Mouse (Mus musculus) olfactory bulb, adult 2 months (tissue): Measurements from ENCODE around the gene Hist1h2be. TPM values are rescaled to one million over a fixed set of nuclear protein-coding genes. Genes with fewer than 3 reads are reported as not detected.
"Not testable (repeated sequence)": the region's sequence is repeated elsewhere in the genome, so short reads cannot be mapped to it uniquely, and the experiment has no call there.

ENCODE experiments used
- H3K27ac ChIP-seq: fragments of 200-500 bp; 2 replicates; pipeline ENCODE4 v1.5.1; 2012; ENCODE audit warnings: low read depth, low read length; ENCODE audit not compliant: insufficient read depth
- H3K4me1 ChIP-seq: fragments of 200-500 bp; 2 replicates; pipeline ENCODE4 v1.6.1; 2012; ENCODE audit warnings: low read length; ENCODE audit not compliant: control insufficient read depth, insufficient read depth
- H3K4me3 ChIP-seq: fragments of 200-500 bp; 2 replicates; pipeline ENCODE4 v1.5.1; 2012; ENCODE audit warnings: mild to moderate bottlenecking, low read depth, low read length, moderate library complexity; ENCODE audit not compliant: insufficient read depth
- CTCF ChIP-seq: fragments of 200-500 bp; IDR thresholded peaks from 2 replicates; pipeline ENCODE4 v1.5.1; 2012; ENCODE audit warnings: low read depth, mild to moderate bottlenecking, low read length, moderate library complexity; ENCODE audit not compliant: insufficient read depth
- POLR2A ChIP-seq: fragments of 200-500 bp; IDR thresholded peaks from 2 replicates; pipeline ENCODE4 v1.6.1; 2012; ENCODE audit warnings: mild to moderate bottlenecking, low read depth, low read length, moderate library complexity; ENCODE audit not compliant: insufficient read depth
- WGBS: fragments of 180-500 bp; shearing (Covaris S2); methylation state at CpG from one replicate; pipeline ENCODE4 v1.1.7; 2018; 5-methylcytosine and 5-hydroxymethylcytosine counted together
- polyA plus RNA-seq: library from polyadenylated mRNA; stranded (reverse); fragments of >200 nt; gene quantifications from 2 replicates; pipeline ENCODE4 v1.2.4, GENCODE M21; 2012; ENCODE audit warnings: low replicate concordance; ENCODE audit not compliant: missing spikeins, insufficient read depth, insufficient read length

Gene Hist1h2be
- polyA plus RNA-seq, 1 experiment: not detected

DNA sequence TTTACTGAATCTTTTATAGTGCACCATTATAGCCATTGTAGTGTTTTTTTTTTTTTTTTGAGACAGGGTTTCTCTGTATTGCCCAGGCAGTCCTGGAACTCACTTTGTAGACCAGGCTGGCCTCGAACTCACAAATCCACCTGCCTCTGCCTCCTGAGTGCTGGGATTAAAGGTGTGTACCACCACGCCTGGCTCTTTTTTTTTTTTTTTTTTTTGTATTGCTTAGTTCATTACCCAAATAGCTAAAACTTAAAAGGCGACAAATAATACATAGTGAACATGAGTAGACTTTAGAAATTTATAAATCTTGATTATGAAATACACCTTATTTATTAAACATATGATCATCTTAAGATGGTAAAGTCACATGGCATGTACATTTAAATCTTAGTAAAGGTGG is 79.4 kb downstream of the Hist1h2be start:
- no peak overlapping the region for H3K27ac ChIP-seq
- WGBS: 83% methylated on average over 3 of the region's 3 CpGs
- H3K4me1 ChIP-seq: no peaks in the 10 kb centered on the region
- H3K4me3 ChIP-seq: no peak overlapping the region
- TF ChIP-seq CTCF (no peak), POLR2A (no peak)

DNA sequence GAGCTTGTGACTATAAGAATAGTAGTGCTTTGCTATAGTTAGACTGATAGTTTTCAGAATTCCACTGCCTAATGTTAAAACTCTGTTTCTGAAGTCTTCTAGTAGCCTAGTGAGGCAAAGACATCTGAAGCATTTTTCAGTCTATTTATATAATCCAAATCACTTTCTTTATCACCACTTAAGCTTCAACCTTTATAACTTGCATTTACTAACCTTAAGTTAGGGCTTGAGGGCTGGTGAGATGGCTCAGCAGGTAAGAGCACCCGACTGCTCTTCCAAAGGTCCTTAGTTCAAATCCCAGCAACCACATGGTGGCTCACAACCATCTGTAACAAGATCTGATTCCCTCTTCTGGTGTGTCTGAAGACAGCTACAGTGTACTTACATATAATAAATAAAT is 81.1 kb downstream of the Hist1h2be start:
- not testable (repeated sequence) for H3K4me3 ChIP-seq, H3K27ac ChIP-seq, H3K4me1 ChIP-seq
- 64% methylated on average over 1 of the region's 1 CpGs for WGBS

DNA sequence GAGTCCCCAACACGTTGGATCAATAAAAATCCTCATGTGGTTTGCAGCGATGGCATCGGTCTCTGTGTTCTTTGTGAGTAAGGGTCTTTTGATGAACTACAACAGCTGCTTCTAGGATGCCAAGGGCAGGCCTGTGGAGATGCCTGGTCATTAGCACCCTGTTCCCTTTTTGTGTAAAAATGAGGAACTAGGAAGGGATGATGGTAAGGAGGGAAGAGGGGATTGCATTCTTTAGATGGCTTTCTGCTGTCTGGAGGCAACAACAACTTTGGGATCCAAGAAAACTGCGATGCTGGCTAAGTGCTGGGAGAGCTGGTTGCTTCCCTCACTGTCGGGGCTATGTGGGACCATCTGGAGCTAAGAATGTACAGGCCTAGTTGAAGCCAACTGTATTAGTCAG is 82.7 kb downstream of the Hist1h2be start:
- Histone ChIP-seq H3K27ac (no peak overlapping the region), H3K4me1 (peaks cover 9% of the 10 kb centered on the region; the same call in 1 of the 2 replicates), H3K4me3 (no peak overlapping the region)
- WGBS: 69% methylated on average over 5 of the region's 5 CpGs
- no peak for TF ChIP-seq CTCF
- no peak for TF ChIP-seq POLR2A

DNA sequence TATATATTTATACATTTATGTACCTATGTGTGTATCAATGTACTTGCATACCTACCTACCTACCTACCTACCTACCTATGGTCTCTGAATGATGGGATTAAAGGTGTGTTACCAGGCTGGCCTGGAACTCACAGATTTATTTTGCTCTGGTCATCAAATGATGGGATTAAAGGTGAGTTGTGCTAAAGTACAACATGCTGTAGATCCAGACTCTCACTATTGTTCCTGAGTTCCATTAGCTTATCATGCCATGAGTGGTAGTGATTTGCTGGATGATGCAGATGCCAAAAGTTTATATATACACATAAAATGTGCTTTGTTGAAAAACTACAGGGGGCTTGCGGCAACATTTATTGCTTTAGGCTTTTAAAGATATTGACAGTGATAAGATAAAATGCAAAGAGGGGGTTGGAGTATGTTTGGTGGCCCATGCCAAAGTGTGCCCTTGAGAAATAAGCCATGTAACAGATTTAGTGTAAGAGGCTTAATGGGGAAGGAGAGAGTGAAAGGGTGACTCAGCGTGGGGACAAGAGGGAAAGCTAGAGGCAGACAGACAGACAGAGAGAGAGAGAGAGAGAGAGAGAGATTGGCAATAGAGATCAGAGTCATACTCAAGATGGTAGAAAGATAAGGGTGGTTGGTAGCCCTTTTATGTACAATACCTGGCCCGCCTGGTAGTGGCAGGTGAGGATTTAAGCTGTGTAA is 83.8 kb downstream of the Hist1h2be start:
- 77% methylated on average over 3 of the region's 3 CpGs for WGBS
- H3K4me1 ChIP-seq: peaks cover 12% of the 10 kb centered on the region
- no peak overlapping the region for H3K4me3 ChIP-seq
- no peak for TF ChIP-seq CTCF
- no peak for TF ChIP-seq POLR2A
- no peak overlapping the region for H3K27ac ChIP-seq

DNA sequence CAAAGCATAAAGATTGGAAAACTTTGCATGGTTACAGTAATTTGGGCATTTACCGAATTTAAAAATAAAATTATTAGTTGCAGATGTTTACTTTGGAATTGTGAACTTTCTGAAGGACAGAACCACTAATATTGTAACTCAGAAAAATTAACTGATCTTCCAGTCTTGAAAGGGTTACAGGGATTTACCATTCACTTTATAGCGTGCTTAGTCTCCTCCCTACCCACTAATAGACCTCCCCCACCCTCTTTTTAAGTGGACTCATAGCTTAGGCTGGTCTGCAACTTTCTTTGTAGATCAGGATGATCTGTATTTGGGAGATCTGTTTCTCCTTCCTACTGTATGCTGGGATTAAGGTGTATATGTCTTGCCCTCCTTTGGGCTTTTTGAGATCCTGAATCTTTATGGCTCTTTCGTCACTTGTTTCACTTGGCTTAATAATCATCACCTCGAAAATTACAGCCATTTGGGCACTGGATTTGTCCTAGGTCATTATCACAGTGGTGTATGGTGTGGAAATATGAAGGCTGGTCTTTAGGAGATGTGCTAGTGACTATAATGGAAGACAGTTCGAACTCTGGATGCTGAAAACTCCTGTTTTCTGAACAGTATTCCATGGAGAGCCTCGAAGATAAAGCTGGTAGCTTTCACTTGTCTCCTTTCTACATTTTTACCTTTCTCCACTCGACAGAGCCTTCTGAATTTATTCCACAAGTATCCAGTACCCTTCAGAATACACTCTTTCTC is 84.7 kb downstream of the Hist1h2be start:
- H3K4me3 ChIP-seq: no peak overlapping the region
- 14% methylated on average over 7 of the region's 7 CpGs for WGBS
- TF ChIP-seq POLR2A (no peak), CTCF (no peak)
- H3K4me1 ChIP-seq: peaks cover 12% of the 10 kb centered on the region
- H3K27ac ChIP-seq: no peak overlapping the region

DNA sequence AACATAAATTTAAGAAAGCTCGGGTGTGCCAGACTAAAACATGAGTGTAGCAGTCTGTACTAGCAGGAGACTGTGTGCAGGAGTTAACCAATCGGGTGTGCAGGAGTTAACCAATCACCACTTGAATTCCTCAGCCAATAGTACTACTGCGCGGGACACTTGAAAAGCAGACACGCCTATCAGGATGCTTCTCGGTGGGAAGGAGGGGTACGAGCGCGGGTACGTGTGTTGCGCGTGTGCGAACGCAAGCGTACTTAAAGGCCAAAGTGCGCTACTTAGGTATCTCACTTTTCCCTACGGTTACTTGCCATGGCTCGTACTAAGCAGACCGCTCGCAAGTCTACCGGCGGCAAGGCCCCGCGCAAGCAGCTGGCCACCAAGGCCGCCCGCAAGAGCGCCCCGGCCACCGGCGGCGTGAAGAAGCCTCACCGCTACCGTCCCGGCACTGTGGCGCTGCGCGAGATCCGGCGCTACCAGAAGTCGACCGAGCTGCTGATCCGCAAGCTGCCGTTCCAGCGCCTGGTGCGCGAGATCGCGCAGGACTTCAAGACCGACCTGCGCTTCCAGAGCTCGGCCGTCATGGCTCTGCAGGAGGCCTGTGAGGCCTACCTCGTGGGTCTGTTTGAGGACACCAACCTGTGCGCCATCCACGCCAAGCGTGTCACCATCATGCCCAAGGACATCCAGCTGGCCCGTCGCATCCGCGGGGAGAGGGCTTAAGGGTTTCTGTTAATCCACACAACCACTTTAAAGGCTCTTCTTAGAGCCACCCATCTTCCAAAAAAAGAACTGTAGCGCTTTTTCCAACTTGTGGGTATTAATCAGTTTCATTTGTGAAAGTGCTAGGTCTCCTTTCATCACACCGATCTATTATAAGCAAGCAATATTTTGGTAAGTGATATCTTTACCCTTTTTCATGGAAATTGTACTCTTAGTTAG is 85.5 kb downstream of the Hist1h2be start, which contains the start of gene Hist1h3g:
Gene Hist1h3g (plus strand): TSS at position 286 of the 939 bp plus-strand sequence.
- H3K4me1 ChIP-seq: peaks cover 12% of the 10 kb centered on the region
- H3K4me3 ChIP-seq: peak within 1 kb of the TSS; percentile 64
- WGBS: under 1% methylated on average over 54 of the region's 62 CpGs
- not testable (repeated sequence) for H3K27ac ChIP-seq

DNA sequence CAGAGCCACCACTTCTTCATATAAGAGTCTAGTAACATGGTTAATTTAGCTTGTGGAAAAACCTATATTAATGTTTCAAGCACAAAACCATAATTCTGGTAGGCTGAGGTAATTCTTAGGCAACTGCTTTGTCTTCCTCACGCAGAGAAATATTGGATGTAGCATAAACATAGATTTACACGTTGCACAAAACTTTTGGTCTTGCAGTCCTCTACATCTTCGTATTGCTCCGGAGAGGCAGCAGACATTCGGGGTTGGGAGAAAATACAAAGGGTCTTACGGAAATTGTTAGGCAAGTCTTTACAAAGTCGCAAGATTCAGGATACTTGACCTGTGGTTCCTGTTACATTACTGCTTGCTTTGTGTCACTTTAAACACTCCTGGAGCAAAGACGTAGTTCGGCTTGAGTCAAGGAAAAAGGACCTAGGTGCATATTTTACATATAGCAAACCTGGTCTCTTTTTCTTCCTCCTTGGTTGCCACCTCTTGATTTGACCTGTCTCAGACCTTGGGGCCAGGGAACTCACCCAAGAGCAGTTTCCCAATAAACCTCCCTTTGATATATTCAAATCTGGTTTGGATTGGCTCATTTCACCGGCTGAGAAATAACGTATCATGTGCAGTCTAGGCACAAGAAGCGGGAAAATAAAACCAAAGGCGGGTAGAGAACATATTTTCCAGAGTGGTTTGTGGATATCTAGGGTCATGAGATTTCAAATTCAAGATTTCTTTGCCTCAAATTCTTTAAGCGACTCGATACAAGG is 86.4 kb downstream of the Hist1h2be start:
- TF ChIP-seq CTCF (no peak), POLR2A (no peak)
- H3K4me1 ChIP-seq: peaks cover 12% of the 10 kb centered on the region

More for the DNA sequence above, 86.4 kb downstream of the Hist1h2be start:
- no peak overlapping the region for H3K27ac ChIP-seq
- under 1% methylated on average over 15 of the region's 15 CpGs for WGBS
- H3K4me3 ChIP-seq: no peak overlapping the region

Other genes starting within 250 kb of the Hist1h2be start
- not detected in 2 replicates for gene Abt1, start 197.3 kb downstream of the Hist1h2be start, polyA plus RNA-seq
- gene Btn1a1, start 155.2 kb downstream of the Hist1h2be start, polyA plus RNA-seq: not detected in 2 replicates
- gene Btn2a2, start 132.3 kb downstream of the Hist1h2be start, polyA plus RNA-seq: not detected in 2 replicates
- gene Hist1h4h, start 90.1 kb downstream of the Hist1h2be start, polyA plus RNA-seq: not detected in 2 replicates
- not detected in 2 replicates for gene Hist1h2af, start 87.2 kb downstream of the Hist1h2be start, polyA plus RNA-seq
- not detected in 2 replicates for gene Hist1h3g, start 85.7 kb downstream of the Hist1h2be start, polyA plus RNA-seq
- not detected in 2 replicates for gene Hist1h2bh, start 77.7 kb downstream of the Hist1h2be start, polyA plus RNA-seq
- gene Hist1h3f, start 77.1 kb downstream of the Hist1h2be start, polyA plus RNA-seq: not detected in 2 replicates
- not detected in 2 replicates for gene Hist1h4f, start 69.5 kb downstream of the Hist1h2be start, polyA plus RNA-seq
- gene Hist1h1d, start 67.9 kb downstream of the Hist1h2be start, polyA plus RNA-seq: not detected in 2 replicates
- not detected in 2 replicates for gene Hist1h3e, start 58.8 kb downstream of the Hist1h2be start, polyA plus RNA-seq
- gene Hist1h2ae, start 49.9 kb downstream of the Hist1h2be start, polyA plus RNA-seq: not detected in 2 replicates
- gene Hist1h2bg, start 49.7 kb downstream of the Hist1h2be start, polyA plus RNA-seq: not detected in 2 replicates
- not detected in 2 replicates for gene Hist1h2bf, start 46.9 kb downstream of the Hist1h2be start, polyA plus RNA-seq
- not detected in 2 replicates for gene Hist1h2ad, start 46.7 kb downstream of the Hist1h2be start, polyA plus RNA-seq
- not detected in 2 replicates for gene Hist1h3d, start 45.4 kb downstream of the Hist1h2be start, polyA plus RNA-seq
- not detected in 2 replicates for gene Hist1h4d, start 39.5 kb downstream of the Hist1h2be start, polyA plus RNA-seq
- not detected in 2 replicates for gene Hist1h1e, start 1.4 kb upstream of the Hist1h2be start, polyA plus RNA-seq
- not detected in 2 replicates for gene Hist1h2ac, start 62.8 kb upstream of the Hist1h2be start, polyA plus RNA-seq
- gene Hist1h2bc, start 63.1 kb upstream of the Hist1h2be start, polyA plus RNA-seq: not detected in 2 replicates
- gene Hist1h1t, start 74.7 kb upstream of the Hist1h2be start, polyA plus RNA-seq: not detected in 2 replicates
- not detected in 2 replicates for gene Hist1h4c, start 77.3 kb upstream of the Hist1h2be start, polyA plus RNA-seq
- gene Hfe, start 89.7 kb upstream of the Hist1h2be start, polyA plus RNA-seq: not detected in 2 replicates
- not detected in 2 replicates for gene Hist1h1c, start 117.7 kb upstream of the Hist1h2be start, polyA plus RNA-seq
- not detected in 2 replicates for gene Hist1h3c, start 124.5 kb upstream of the Hist1h2be start, polyA plus RNA-seq
- not detected in 2 replicates for gene Hist1h2bb, start 125.6 kb upstream of the Hist1h2be start, polyA plus RNA-seq
- gene Hist1h2ab, start 130.0 kb upstream of the Hist1h2be start, polyA plus RNA-seq: not detected in 2 replicates
- not detected in 2 replicates for gene Hist1h3b, start 131.1 kb upstream of the Hist1h2be start, polyA plus RNA-seq
- gene Hist1h4b, start 135.9 kb upstream of the Hist1h2be start, polyA plus RNA-seq: not detected in 2 replicates
- gene Hist1h4a, start 140.1 kb upstream of the Hist1h2be start, polyA plus RNA-seq: not detected in 2 replicates
- not detected in 2 replicates for gene Hist1h3a, start 141.3 kb upstream of the Hist1h2be start, polyA plus RNA-seq
- not detected in 2 replicates for gene Hist1h1a, start 142.5 kb upstream of the Hist1h2be start, polyA plus RNA-seq
- not detected in 2 replicates for gene Trim38, start 148.8 kb upstream of the Hist1h2be start, polyA plus RNA-seq
- gene Slc17a2, start 185.9 kb upstream of the Hist1h2be start, polyA plus RNA-seq: not detected in 2 replicates
- gene Slc17a3, start 218.3 kb upstream of the Hist1h2be start, polyA plus RNA-seq: not detected in 2 replicates
- not detected in 2 replicates for gene Slc17a1, start 246.6 kb upstream of the Hist1h2be start, polyA plus RNA-seq